Comparison of ENCODE assay signal across 8 mouse cellular contexts in genomic region chr1:153559126-153559647, GRCm38 (mm10). TPM values are rescaled to one million over a fixed set of nuclear protein-coding genes. Genes with fewer than 3 reads are reported as not detected.
DNase-seq lines count a peak whose midpoint lies in the region; ATAC-seq and TF ChIP-seq lines count a peak whose summit lies in the region.

No protein-coding gene starts in this region.

- TF ChIP-seq CTCF in MEL (IDR thresholded peaks at IDR 0.05 in 2 of 3, conservative IDR thresholded peaks at IDR 0.05 in 1 of 3; ENCODE audit: control insufficient read depth in 1 of 3, insufficient read depth in 1 of 3, low read depth in 2 of 3, low read length in 3 of 3, poor library complexity in 1 of 3, severe bottlenecking in 1 of 3) = peak; percentile 63 to 76 (median 73)

- no peak for TF ChIP-seq EP300 in MEL (IDR thresholded peaks at IDR 0.05; ENCODE audit: low read depth in 1 of 2, low read length in 2 of 2)

- H3K4me1 ChIP-seq in MEL (ENCODE audit: control insufficient read depth in 1 of 2, insufficient read depth in 2 of 2, low read length in 2 of 2) = 0 out of 4 replicates have a peak, but pooled peaks cover 0 to 2% of the 10 kb centered on the region in 2 experiments
- 0 out of 2 replicates have a peak, but pooled peaks cover 3% of the 10 kb centered on the region for H3K4me1 ChIP-seq in limb, embryonic 14.5 days (ENCODE audit: control insufficient read depth, insufficient read depth, low read length)

- no peak overlapping the region for H3K9ac ChIP-seq in MEL (ENCODE audit: control insufficient read depth, low read depth, low read length, poor library complexity, severe bottlenecking)
- no peak overlapping the region for H3K9ac ChIP-seq in limb, embryonic 14.5 days (ENCODE audit: low read depth, low read length, severe bottlenecking)

- no peaks in the 10 kb centered on the region for H3K79me2 ChIP-seq in MEL (ENCODE audit: control insufficient read depth, insufficient read depth, low read length, poor library complexity)

- ATAC-seq in frontal cortex, adult (ENCODE audit: low TSS enrichment) = peak; percentile 90
- no peak for ATAC-seq in limb, embryonic 14.5 days (ENCODE audit: low FRiP score, low read depth)
- peak; percentile 62; the same call in 1 of the 2 replicates for ATAC-seq in neutrophil, adult 5-6 weeks (ENCODE audit: extremely low read depth, insufficient number of reproducible peaks, low FRiP score, poor library complexity, severe bottlenecking)

- H3K4me2 ChIP-seq in limb, embryonic 14.5 days (replicated peaks; ENCODE audit: low read depth, low read length, severe bottlenecking) = no peak overlapping the region

- no peak overlapping the region for H3K4me3 ChIP-seq in MEL (ENCODE audit: control insufficient read depth in 1 of 2, insufficient read depth in 1 of 2, low read depth in 2 of 2, low read length in 2 of 2)
- no peak overlapping the region for H3K4me3 ChIP-seq in limb, embryonic 14.5 days (replicated peaks; ENCODE audit: low read length)

- peak; percentile 47 for TF ChIP-seq RAD21 in MEL (IDR thresholded peaks at IDR 0.05; ENCODE audit: low read depth, low read length)

- no peak for TF ChIP-seq POLR2A in MEL (IDR thresholded peaks at IDR 0.05; ENCODE audit: control insufficient read depth in 1 of 2, insufficient read depth in 1 of 2, low read depth in 1 of 2, low read length in 2 of 2, poor library complexity in 1 of 2)
- no peak for TF ChIP-seq POLR2A in limb, embryonic 14.5 days (IDR thresholded peaks at IDR 0.05; ENCODE audit: borderline replicate concordance, extremely low read depth, insufficient read depth, insufficient read length)

- no peaks in the 10 kb centered on the region for H3K9me3 ChIP-seq in MEL (replicated peaks; ENCODE audit: insufficient read depth, low read length)
- H3K9me3 ChIP-seq in limb, embryonic 14.5 days (ENCODE audit: control insufficient read depth, low read length) = no peaks in the 10 kb centered on the region

- 17% methylated on average over 9 of the region's 9 CpGs for WGBS in limb, embryonic 14.5 days

- H3K27me3 ChIP-seq in MEL (ENCODE audit: control insufficient read depth in 1 of 2, insufficient read depth in 2 of 2, low read length in 2 of 2) = no peaks in the 10 kb centered on the region; a peak in 1 of 4 replicates
- H3K27me3 ChIP-seq in limb, embryonic 14.5 days (ENCODE audit: control insufficient read depth, insufficient read depth, low read length) = no peaks in the 10 kb centered on the region

- no peaks in the 10 kb centered on the region for H3K36me3 ChIP-seq in MEL (ENCODE audit: control insufficient read depth in 1 of 2, insufficient read depth in 2 of 2, low read length in 2 of 2)
- no peaks in the 10 kb centered on the region for H3K36me3 ChIP-seq in limb, embryonic 14.5 days (ENCODE audit: control insufficient read depth, insufficient read depth, low read length)

- H3K27ac ChIP-seq in MEL (ENCODE audit: control insufficient read depth, low read depth, low read length) = no peak overlapping the region
- H3K27ac ChIP-seq in limb, embryonic 14.5 days (replicated peaks; ENCODE audit: low read depth, low read length) = no peak overlapping the region

- peak; percentile 68 for DNase-seq in 416B (ENCODE audit: low read depth)
- DNase-seq in MEL (ENCODE audit: low read depth, low spot score) = peak; percentile 67
- peak; percentile 52 for DNase-seq in cerebellum, adult 11-12 months
- DNase-seq in kidney, adult 8-10 months = peak; percentile 44 to 67
- peak; percentile 55 for DNase-seq in limb, embryonic 14.5 days (ENCODE audit: low spot score)
- DNase-seq in thymus, postnatal 0 days (ENCODE audit: low spot score) = peak; percentile 88

TF ChIP-seq in MEL, 35 proteins besides CTCF, POLR2A, EP300 and RAD21:
- TF ChIP-seq CHD1 (IDR thresholded peaks at IDR 0.05; ENCODE audit: low read depth, low read length) (no peak), SMC3 (IDR thresholded peaks at IDR 0.05; ENCODE audit: low read depth, low read length) (peak; percentile 59), KAT2A (conservative IDR thresholded peaks at IDR 0.05; ENCODE audit: low read depth, low read length) (no peak)

RNA-seq across cellular contexts. Expression of gene Npl, which starts 9.3 kb away (rescaled TPM):
- total RNA-seq in MEL (2012; rRNA removed) = not detected in 2 replicates
- under 1 TPM in 1 of 2 experiments, not detected in 1; 0.08 TPM for polyA plus RNA-seq in MEL (2012; ENCODE audit: insufficient read depth in 1 of 2, insufficient read length in 2 of 2, low read depth in 1 of 2, low replicate concordance in 2 of 2, missing spikeins in 1 of 2)
- 6.4 and 7.1 TPM in 2 replicates for polyA plus RNA-seq in limb, embryonic 14.5 days (2012; rRNA removed)
- polyA plus RNA-seq in limb, embryonic 14.5 days (2014; fragmentation: Nextera tagmentation; extraction: Ambion mirVana) = 12.0 and 12.9 TPM in 2 replicates
- total RNA-seq in neutrophil, adult 5-6 weeks (2017) = not detected in 2 replicates
- 22.0 and 23.9 TPM in 2 replicates for polyA plus RNA-seq in thymus, postnatal 0 days (2015; fragmentation: Nextera tagmentation; extraction: Ambion mirVana)

Comparison
In these comparisons a context has a peak if more than half of its experiments do, and no peak if none do; other contexts are left out.
1. RNA of gene Npl, which starts 9.3 kb away (polyA plus RNA-seq): 22.0 to 23.9 TPM in thymus, postnatal 0 days and 6.4 to 12.9 TPM in limb, embryonic 14.5 days; 0.08 TPM in MEL; every median in the first group is over 4 times any median in the second.
2. Peak in every context shown above with its lines, with median percentiles within 50 percentile points of each other: DNase-seq.